8 mouse cellular contexts compared by ENCODE assay signal in genomic region chr11:81152460-81153160, GRCm38 (mm10).
DNase-seq lines count a peak whose midpoint lies in the region; ATAC-seq lines count a peak whose summit lies in the region.

No protein-coding gene starts in this region.

- H3K9me3 ChIP-seq in heart, embryonic 12.5 days (replicated peaks): no peaks in the 10 kb centered on the region
- H3K9me3 ChIP-seq in stomach, embryonic 15.5 days: no peaks in the 10 kb centered on the region

- WGBS in heart, embryonic 12.5 days: under 1% methylated on average over 40 of the region's 55 CpGs
- WGBS in stomach, embryonic 15.5 days: under 1% methylated on average over 53 of the region's 55 CpGs

- H3K9ac ChIP-seq in heart, embryonic 12.5 days: 0 out of 2 replicates have a peak overlapping the region, but pooled peaks have one; percentile 43
- H3K9ac ChIP-seq in stomach, embryonic 15.5 days: no peak overlapping the region

- peak overlapping the region; percentile 86 for H3K4me2 ChIP-seq in heart, embryonic 12.5 days
- H3K4me2 ChIP-seq in stomach, embryonic 15.5 days: peak overlapping the region; percentile 95

- peak; percentile 34 for DNase-seq in lung, postnatal 10 days
- DNase-seq in lung, postnatal 36 days: no peak
- peak; percentile 47 to 72 for DNase-seq in cerebellum, postnatal 4 days (ENCODE audit: low spot score in 2 of 2)
- DNase-seq in layer of hippocampus, adult 8-10 months (ENCODE audit: low spot score in 2 of 2): peak; percentile 53 to 70
- DNase-seq in lung, postnatal 4 days: peak; percentile 17 to 32
- DNase-seq in T-cell, adult 2 months (ENCODE audit: low spot score): no peak

- peak; percentile 60 for ATAC-seq in heart, embryonic 12.5 days (ENCODE audit: insufficient number of reproducible peaks, low FRiP score)
- ATAC-seq in stomach, embryonic 15.5 days (ENCODE audit: insufficient read depth, low FRiP score, low read depth): peak; percentile 53; the same call in 1 of the 2 replicates

- peaks cover 21% of the 10 kb centered on the region for H3K4me1 ChIP-seq in heart, embryonic 12.5 days (replicated peaks)
- H3K4me1 ChIP-seq in stomach, embryonic 15.5 days: peaks cover 23% of the 10 kb centered on the region

- H3K27ac ChIP-seq in heart, embryonic 12.5 days (ENCODE audit: poor library complexity, severe bottlenecking): no peak overlapping the region
- H3K27ac ChIP-seq in stomach, embryonic 15.5 days: no peak overlapping the region

- peaks cover 81% of the 10 kb centered on the region for H3K27me3 ChIP-seq in heart, embryonic 12.5 days (replicated peaks)
- peaks cover 59% of the 10 kb centered on the region for H3K27me3 ChIP-seq in stomach, embryonic 15.5 days (replicated peaks)

- H3K36me3 ChIP-seq in heart, embryonic 12.5 days: no peaks in the 10 kb centered on the region
- H3K36me3 ChIP-seq in stomach, embryonic 15.5 days: no peaks in the 10 kb centered on the region

- H3K4me3 ChIP-seq in heart, embryonic 12.5 days: peak overlapping the region; percentile 51
- H3K4me3 ChIP-seq in stomach, embryonic 15.5 days (replicated peaks): peak overlapping the region; percentile 46

Comparison
In these comparisons a context has a peak if more than half of its experiments do, and no peak if none do; other contexts are left out.
1. DNase-seq: peak in lung, postnatal 10 days (single experiment), cerebellum, postnatal 4 days (2 of 2), layer of hippocampus, adult 8-10 months (2 of 2) and lung, postnatal 4 days (2 of 2); none in lung, postnatal 36 days (single experiment) and T-cell, adult 2 months (single experiment).